Comparison of ENCODE assay signal across 9 mouse cellular contexts in the genomic region with DNA sequence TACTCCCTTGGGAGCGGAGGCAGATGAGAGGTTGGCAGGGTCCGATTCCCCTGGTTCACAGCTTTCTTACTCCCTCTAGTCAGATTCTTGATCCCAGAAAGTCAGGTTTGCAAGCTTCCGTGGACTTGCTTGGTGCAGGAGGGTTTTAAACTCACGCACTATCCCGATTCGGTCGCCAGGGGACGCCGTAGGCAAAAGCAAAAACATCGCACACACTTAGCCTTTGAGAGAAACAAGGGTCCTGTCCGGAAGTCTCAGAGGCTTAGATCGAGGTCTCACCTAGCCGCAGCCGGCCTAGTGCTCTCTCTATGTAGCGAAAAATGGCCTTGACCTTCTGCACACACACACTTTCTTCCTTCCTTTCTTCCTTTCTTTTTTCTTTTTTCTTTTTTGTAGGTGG. TPM values are rescaled to one million over a fixed set of nuclear protein-coding genes. Genes with fewer than 3 reads are reported as not detected.
DNase-seq lines count a peak whose midpoint lies in the region; ATAC-seq and TF ChIP-seq lines count a peak whose summit lies in the region.
"Had no signal": no experiment of that assay in that cellular context is flagged by ENCODE, and none has a peak within 500 bp of the region (broad histone marks: within the 10 kb centered on the region; RNA-seq: fewer than 3 reads in every experiment).

No protein-coding gene starts in this region.

- H3K4me2 ChIP-seq in intestine, postnatal 0 days (replicated peaks; ENCODE audit: low read depth), result no peak overlapping the region
- H3K4me2 ChIP-seq: lung, embryonic 15.5 days had no signal

- peaks cover 50% of the 10 kb centered on the region for H3K27me3 ChIP-seq in intestine, postnatal 0 days (replicated peaks; ENCODE audit: control insufficient read depth, insufficient read depth, low read length)

- TF ChIP-seq CTCF in intestine, postnatal 0 days (IDR thresholded peaks at IDR 0.05; ENCODE audit: low read depth), result peak; percentile 95

- no peaks in the 10 kb centered on the region; the same call in 1 of the 2 replicates for H3K9me3 ChIP-seq in intestine, postnatal 0 days (ENCODE audit: control insufficient read depth)

- H3K4me3 ChIP-seq in intestine, postnatal 0 days (ENCODE audit: low read depth, low read length), result no peak overlapping the region
- H3K4me3 ChIP-seq: lung, embryonic 15.5 days had no signal

- H3K4me1 ChIP-seq in intestine, postnatal 0 days (replicated peaks; ENCODE audit: control insufficient read depth, insufficient read depth, low read length), result peaks cover 5% of the 10 kb centered on the region

- no peak overlapping the region for H3K9ac ChIP-seq in intestine, postnatal 0 days (ENCODE audit: low read depth, low read length)
- H3K9ac ChIP-seq: lung, embryonic 15.5 days had no signal

- whole genome bisulfite sequencing in intestine, postnatal 0 days, result 3% methylated on average over 15 of the region's 15 CpGs

- H3K27ac ChIP-seq in intestine, postnatal 0 days (ENCODE audit: low read depth, low read length), result no peak overlapping the region
- H3K27ac ChIP-seq: lung, embryonic 15.5 days had no signal

- peak; percentile 62 for DNase-seq in gastrocnemius, postnatal 10 days
- no peak for DNase-seq in gastrocnemius, postnatal 25 days
- peak; percentile 88 for DNase-seq in 416B (ENCODE audit: low read depth)
- DNase-seq in fibroblast of lung, adult 2 months (ENCODE audit: low read depth), result peak; percentile 64
- DNase-seq in lung, postnatal 10 days, result peak; percentile 74
- peak; percentile 53 to 60 for DNase-seq in spleen, postnatal 36 days (ENCODE audit: low spot score in 2 of 2)

- peak; percentile 51 for ATAC-seq in activated CD4-positive, CD25-positive, alpha-beta regulatory T cell, adult 4 months
- no peak for ATAC-seq in intestine, postnatal 0 days

- H3K36me3 ChIP-seq in intestine, postnatal 0 days (ENCODE audit: control insufficient read depth, insufficient read depth), result no peaks in the 10 kb centered on the region
- H3K36me3 ChIP-seq: lung, embryonic 15.5 days had no signal

RNA-seq across cellular contexts. Expression of gene Tmem221, which starts 2.7 kb away (rescaled TPM):
- under 1 TPM in 1 of 2 experiments, not detected in 1; 0.14 TPM for total RNA-seq in gastrocnemius, postnatal 10 days (2021)
- total RNA-seq in gastrocnemius, postnatal 25 days (2021), result not detected
- polyA plus RNA-seq in activated CD4-positive, CD25-positive, alpha-beta regulatory T cell, adult 4 months (2017; shearing (Covaris generic)), result 1 to 10 TPM in 1 of 2 experiments, under 1 TPM in 1; 0.99 to 1.7 TPM
- polyA plus RNA-seq in intestine, postnatal 0 days (2015; fragmentation: Nextera tagmentation; extraction: Ambion mirVana), result 0.66 and 0.90 TPM in 2 replicates

RNA-seq across cellular contexts. Expression of gene Nxnl1, which starts 5.0 kb away (rescaled TPM):
- total RNA-seq in gastrocnemius, postnatal 10 days (2021), result under 1 TPM in 1 of 2 experiments, not detected in 1; 0.14 TPM
- under 1 TPM in 1 of 2 experiments, not detected in 1; 0.24 TPM for total RNA-seq in gastrocnemius, postnatal 25 days (2021)
- under 1 TPM in 1 of 2 experiments, not detected in 1; 0.15 TPM for polyA plus RNA-seq in activated CD4-positive, CD25-positive, alpha-beta regulatory T cell, adult 4 months (2017; shearing (Covaris generic))
- not detected in 2 replicates for polyA plus RNA-seq in intestine, postnatal 0 days (2015; fragmentation: Nextera tagmentation; extraction: Ambion mirVana)
- polyA plus RNA-seq: lung, embryonic 15.5 days had no signal

RNA-seq across cellular contexts. Expression of gene Slc27a1, which starts 7.3 kb away (rescaled TPM):
- total RNA-seq in gastrocnemius, postnatal 10 days (2021), result 10 to 100 TPM; 39.7 to 41.1 TPM
- total RNA-seq in gastrocnemius, postnatal 25 days (2021), result 10 to 100 TPM; 62.6 to 62.9 TPM
- polyA plus RNA-seq in activated CD4-positive, CD25-positive, alpha-beta regulatory T cell, adult 4 months (2017; shearing (Covaris generic)), result 1 to 10 TPM; 4.4 to 8.9 TPM
- polyA plus RNA-seq in intestine, postnatal 0 days (2015; fragmentation: Nextera tagmentation; extraction: Ambion mirVana), result 14.5 and 14.9 TPM in 2 replicates

RNA-seq across cellular contexts. Expression of gene Mvb12a, which starts 18.7 kb away (rescaled TPM):
- total RNA-seq in gastrocnemius, postnatal 10 days (2021), result 10 to 100 TPM; 21.8 to 25.5 TPM
- 10 to 100 TPM; 23.0 to 23.6 TPM for total RNA-seq in gastrocnemius, postnatal 25 days (2021)
- 10 to 100 TPM; 59.3 to 71.7 TPM for polyA plus RNA-seq in activated CD4-positive, CD25-positive, alpha-beta regulatory T cell, adult 4 months (2017; shearing (Covaris generic))
- 133 and 143 TPM in 2 replicates for polyA plus RNA-seq in intestine, postnatal 0 days (2015; fragmentation: Nextera tagmentation; extraction: Ambion mirVana)

RNA-seq across cellular contexts. Expression of gene Bst2, which starts 24.1 kb away (rescaled TPM):
- total RNA-seq in gastrocnemius, postnatal 10 days (2021), result 10 to 100 TPM; 10.0 to 12.0 TPM
- 1 to 10 TPM; 7.6 to 8.9 TPM for total RNA-seq in gastrocnemius, postnatal 25 days (2021)
- polyA plus RNA-seq in activated CD4-positive, CD25-positive, alpha-beta regulatory T cell, adult 4 months (2017; shearing (Covaris generic)), result 100 to 1,000 TPM in 1 of 2 experiments, 10 to 100 TPM in 1; 40.2 to 113 TPM
- polyA plus RNA-seq in intestine, postnatal 0 days (2015; fragmentation: Nextera tagmentation; extraction: Ambion mirVana), result 85.5 and 91.5 TPM in 2 replicates
